Mouse (Mus musculus) olfactory bulb, adult 2 months (tissue): Measurements from ENCODE around the gene Fnip1.

Experiments
- CTCF ChIP-seq: fragments of 200-500 bp; IDR thresholded peaks from 2 replicates; pipeline ENCODE4 v1.5.1; 2012; ENCODE audit warnings: low read depth, mild to moderate bottlenecking, low read length, moderate library complexity; ENCODE audit not compliant: insufficient read depth
- POLR2A ChIP-seq: fragments of 200-500 bp; IDR thresholded peaks from 2 replicates; pipeline ENCODE4 v1.6.1; 2012; ENCODE audit warnings: mild to moderate bottlenecking, low read depth, low read length, moderate library complexity; ENCODE audit not compliant: insufficient read depth

DNA sequence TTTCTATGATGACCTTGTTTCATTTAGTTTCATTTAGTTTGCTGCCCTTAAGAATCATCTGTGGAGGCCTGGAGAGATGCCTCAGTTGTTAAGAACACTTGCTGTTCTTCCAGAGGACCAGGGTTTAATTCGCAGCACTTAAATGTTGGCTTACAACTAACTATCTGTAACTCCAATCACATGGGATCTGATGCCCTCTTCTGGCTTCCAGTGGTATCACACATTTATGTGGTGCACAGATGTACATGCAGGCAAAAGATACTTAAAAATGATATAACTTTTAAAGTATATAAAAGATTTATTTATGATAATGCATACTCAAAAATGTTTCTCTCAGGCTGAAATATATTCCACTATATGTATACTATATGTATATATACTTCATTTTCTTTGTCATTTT, 40.4 kb downstream of the Fnip1 start:
- TF ChIP-seq CTCF, result no peak
- TF ChIP-seq POLR2A, result no peak
